Mouse (Mus musculus): ENCODE results near the gene A630095N17Rik. TPM values are rescaled to one million over a fixed set of nuclear protein-coding genes. Genes with fewer than 3 reads are reported as not detected.

The A630095N17Rik gene
- polyA plus RNA-seq, 2 experiments = not detected

GRCm38 (mm10) chr1:75229158-75229557 lies 2.7 kb downstream of the A630095N17Rik start:
- Histone ChIP-seq H3K9me3 (ENCODE audit: control insufficient read depth, low read length) (no peaks in the 10 kb centered on the region), H3K27me3 (ENCODE audit: control insufficient read depth, insufficient read depth, low read length) (no peaks in the 10 kb centered on the region), H3K36me3 (ENCODE audit: control insufficient read depth, insufficient read depth, low read length) (no peaks in the 10 kb centered on the region), H3K27ac (replicated peaks; ENCODE audit: low read depth, low read length) (no peak overlapping the region), H3K4me2 (replicated peaks; ENCODE audit: low read depth, low read length, severe bottlenecking) (no peak overlapping the region), H3K4me1 (ENCODE audit: control insufficient read depth, insufficient read depth, low read length) (no peaks in the 10 kb centered on the region), H3K9ac (ENCODE audit: low read depth, low read length, severe bottlenecking) (no peak overlapping the region), H3K4me3 (replicated peaks; ENCODE audit: low read length) (no peak overlapping the region)
- DNase-seq (ENCODE audit: low spot score) (no peak), ATAC-seq (ENCODE audit: low FRiP score, low read depth) (no peak)
- 79% methylated on average over 4 of the region's 4 CpGs for WGBS
- TF ChIP-seq POLR2A (IDR thresholded peaks at IDR 0.05; ENCODE audit: borderline replicate concordance, extremely low read depth, insufficient read depth, insufficient read length) = no peak

DNA sequence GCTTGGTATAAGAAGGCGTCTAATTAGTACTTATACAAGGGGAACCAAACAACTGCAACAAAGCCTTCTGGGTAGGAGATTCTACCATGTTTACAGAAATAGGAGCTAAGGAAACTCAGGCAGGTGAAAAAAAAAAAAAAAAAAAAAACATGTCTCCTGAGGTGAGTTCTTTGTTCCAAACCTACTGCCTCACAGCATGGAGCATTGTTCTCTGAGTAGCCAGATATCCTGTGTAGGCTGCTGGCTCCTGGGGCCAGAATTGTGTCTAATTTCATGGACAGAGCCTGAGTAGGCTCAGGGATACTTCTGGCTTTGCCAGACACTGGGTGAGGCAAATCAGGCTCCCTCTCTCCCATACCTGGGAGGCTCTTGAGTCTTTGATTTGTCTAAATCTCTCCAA lies 4.2 kb downstream of the A630095N17Rik start:
- TF ChIP-seq POLR2A (IDR thresholded peaks at IDR 0.05; ENCODE audit: borderline replicate concordance, extremely low read depth, insufficient read depth, insufficient read length) = no peak
- no peak for ATAC-seq (ENCODE audit: low FRiP score, low read depth)
- no peaks in the 10 kb centered on the region for H3K9me3 ChIP-seq (ENCODE audit: control insufficient read depth, low read length)

GRCm38 (mm10) chr1:75226138-75226537 lies 5.8 kb downstream of the A630095N17Rik start:
- H3K27me3 ChIP-seq (ENCODE audit: control insufficient read depth, insufficient read depth, low read length) = no peaks in the 10 kb centered on the region
- TF ChIP-seq POLR2A (IDR thresholded peaks at IDR 0.05; ENCODE audit: borderline replicate concordance, extremely low read depth, insufficient read depth, insufficient read length) = no peak
- WGBS = 71% methylated on average over 2 of the region's 2 CpGs
- ATAC-seq (ENCODE audit: low FRiP score, low read depth) (no peak), DNase-seq (ENCODE audit: low spot score) (no peak)
- no peak overlapping the region for H3K4me2 ChIP-seq (replicated peaks; ENCODE audit: low read depth, low read length, severe bottlenecking)
- H3K27ac ChIP-seq (replicated peaks; ENCODE audit: low read depth, low read length) = no peak overlapping the region
- H3K4me3 ChIP-seq (replicated peaks; ENCODE audit: low read length) = no peak overlapping the region
- H3K4me1 ChIP-seq (ENCODE audit: control insufficient read depth, insufficient read depth, low read length) = no peaks in the 10 kb centered on the region
- H3K9me3 ChIP-seq (ENCODE audit: control insufficient read depth, low read length) = no peaks in the 10 kb centered on the region
- no peaks in the 10 kb centered on the region for H3K36me3 ChIP-seq (ENCODE audit: control insufficient read depth, insufficient read depth, low read length)
- no peak overlapping the region for H3K9ac ChIP-seq (ENCODE audit: low read depth, low read length, severe bottlenecking)

More for the DNA sequence above, 4.2 kb downstream of the A630095N17Rik start:
- no peaks in the 10 kb centered on the region for H3K36me3 ChIP-seq (ENCODE audit: control insufficient read depth, insufficient read depth, low read length)
- DNase-seq (ENCODE audit: low spot score) = no peak
- WGBS = 65% methylated on average over 1 of the region's 1 CpGs
- no peaks in the 10 kb centered on the region for H3K27me3 ChIP-seq (ENCODE audit: control insufficient read depth, insufficient read depth, low read length)
- no peak overlapping the region for H3K9ac ChIP-seq (ENCODE audit: low read depth, low read length, severe bottlenecking)
- H3K4me2 ChIP-seq (replicated peaks; ENCODE audit: low read depth, low read length, severe bottlenecking) = no peak overlapping the region
- H3K4me1 ChIP-seq (ENCODE audit: control insufficient read depth, insufficient read depth, low read length) = no peaks in the 10 kb centered on the region
- no peak overlapping the region for H3K4me3 ChIP-seq (replicated peaks; ENCODE audit: low read length)
- no peak overlapping the region for H3K27ac ChIP-seq (replicated peaks; ENCODE audit: low read depth, low read length)

DNA sequence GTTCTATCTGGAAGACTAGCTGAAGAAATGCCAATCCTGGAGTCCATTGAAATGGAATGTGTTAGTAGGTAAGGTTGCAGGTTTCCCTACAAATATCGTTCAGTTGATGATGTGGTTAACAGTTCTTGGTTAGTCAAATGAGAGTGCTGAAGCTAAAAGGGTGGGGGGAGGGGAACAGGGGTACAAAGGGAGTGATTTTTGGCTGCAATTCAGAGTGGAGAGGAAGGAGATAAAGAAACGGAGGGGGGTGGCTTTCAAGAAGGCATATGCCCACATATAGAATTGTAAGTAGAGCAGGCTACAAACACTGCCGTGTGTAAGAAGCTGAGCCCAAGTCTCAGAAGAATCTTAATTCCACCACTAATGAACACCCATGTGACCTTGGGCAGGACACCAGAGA lies 6.4 kb downstream of the A630095N17Rik start:
- no peaks in the 10 kb centered on the region for H3K9me3 ChIP-seq (ENCODE audit: control insufficient read depth, low read length)
- H3K4me2 ChIP-seq (replicated peaks; ENCODE audit: low read depth, low read length, severe bottlenecking) = no peak overlapping the region
- DNase-seq (ENCODE audit: low spot score) (no peak), ATAC-seq (ENCODE audit: low FRiP score, low read depth) (no peak)
- 79% methylated on average over 3 of the region's 3 CpGs for WGBS
- H3K4me1 ChIP-seq (ENCODE audit: control insufficient read depth, insufficient read depth, low read length) = no peaks in the 10 kb centered on the region
- H3K36me3 ChIP-seq (ENCODE audit: control insufficient read depth, insufficient read depth, low read length) = no peaks in the 10 kb centered on the region
- H3K27me3 ChIP-seq (ENCODE audit: control insufficient read depth, insufficient read depth, low read length) = 0 out of 2 replicates have a peak, but pooled peaks cover 3% of the 10 kb centered on the region
- no peak overlapping the region for H3K9ac ChIP-seq (ENCODE audit: low read depth, low read length, severe bottlenecking)
- no peak overlapping the region for H3K4me3 ChIP-seq (replicated peaks; ENCODE audit: low read length)
- no peak for TF ChIP-seq POLR2A (IDR thresholded peaks at IDR 0.05; ENCODE audit: borderline replicate concordance, extremely low read depth, insufficient read depth, insufficient read length)
- no peak overlapping the region for H3K27ac ChIP-seq (replicated peaks; ENCODE audit: low read depth, low read length)

DNA sequence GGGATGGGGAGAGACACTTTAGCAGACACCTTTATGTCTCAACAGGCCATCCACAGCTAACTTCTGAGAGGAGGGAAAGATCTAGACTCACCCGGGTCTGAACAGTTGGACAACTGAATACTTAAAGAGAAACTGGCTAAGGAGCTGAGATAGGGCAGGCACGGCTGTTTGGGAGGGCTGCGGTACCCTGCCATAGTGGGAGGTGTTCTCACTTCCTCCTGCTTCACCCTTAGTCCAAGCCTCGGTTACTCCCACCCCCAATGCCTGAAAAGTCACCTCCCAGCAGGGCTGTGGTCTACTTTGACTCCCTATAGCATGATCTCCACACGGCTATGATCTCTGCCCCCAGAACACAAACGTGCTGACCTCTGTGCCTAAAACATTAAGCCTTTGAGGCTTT lies 8.4 kb downstream of the A630095N17Rik start:
- no peak for ATAC-seq (ENCODE audit: low FRiP score, low read depth)
- no peak for DNase-seq (ENCODE audit: low spot score)
- H3K9ac ChIP-seq (ENCODE audit: low read depth, low read length, severe bottlenecking) = no peak overlapping the region
- H3K4me2 ChIP-seq (replicated peaks; ENCODE audit: low read depth, low read length, severe bottlenecking) = no peak overlapping the region
- H3K27me3 ChIP-seq (ENCODE audit: control insufficient read depth, insufficient read depth, low read length) = peaks cover 21% of the 10 kb centered on the region
- no peaks in the 10 kb centered on the region for H3K36me3 ChIP-seq (ENCODE audit: control insufficient read depth, insufficient read depth, low read length)
- peaks cover 8% of the 10 kb centered on the region; the same call in 1 of the 2 replicates for H3K4me1 ChIP-seq (ENCODE audit: control insufficient read depth, insufficient read depth, low read length)
- 63% methylated on average over 6 of the region's 6 CpGs for WGBS
- no peaks in the 10 kb centered on the region for H3K9me3 ChIP-seq (ENCODE audit: control insufficient read depth, low read length)
- no peak overlapping the region for H3K4me3 ChIP-seq (replicated peaks; ENCODE audit: low read length)
- TF ChIP-seq POLR2A (IDR thresholded peaks at IDR 0.05; ENCODE audit: borderline replicate concordance, extremely low read depth, insufficient read depth, insufficient read length) = no peak
- no peak overlapping the region for H3K27ac ChIP-seq (replicated peaks; ENCODE audit: low read depth, low read length)

GRCm38 (mm10) chr1:75222926-75223325 lies 9.0 kb downstream of the A630095N17Rik start:
- Histone ChIP-seq H3K9me3 (ENCODE audit: control insufficient read depth, low read length) (no peaks in the 10 kb centered on the region), H3K4me3 (replicated peaks; ENCODE audit: low read length) (no peak overlapping the region), H3K27me3 (ENCODE audit: control insufficient read depth, insufficient read depth, low read length) (peaks cover 27% of the 10 kb centered on the region), H3K36me3 (ENCODE audit: control insufficient read depth, insufficient read depth, low read length) (no peaks in the 10 kb centered on the region), H3K4me2 (replicated peaks; ENCODE audit: low read depth, low read length, severe bottlenecking) (no peak overlapping the region), H3K9ac (ENCODE audit: low read depth, low read length, severe bottlenecking) (no peak overlapping the region), H3K27ac (replicated peaks; ENCODE audit: low read depth, low read length) (no peak overlapping the region), H3K4me1 (ENCODE audit: control insufficient read depth, insufficient read depth, low read length) (peaks cover 13% of the 10 kb centered on the region)
- WGBS = 75% methylated on average over 6 of the region's 6 CpGs
- ATAC-seq (ENCODE audit: low FRiP score, low read depth) (no peak), DNase-seq (ENCODE audit: low spot score) (no peak)
- no peak for TF ChIP-seq POLR2A (IDR thresholded peaks at IDR 0.05; ENCODE audit: borderline replicate concordance, extremely low read depth, insufficient read depth, insufficient read length)

Measured in limb, embryonic 14.5 days (tissue).